Mouse (Mus musculus) CD4-positive, CD25-positive, alpha-beta regulatory T cell, adult 9 weeks (primary cell): ENCODE results near the gene Olfr520. TPM values are rescaled to one million over a fixed set of nuclear protein-coding genes. Genes with fewer than 3 reads are reported as not detected.

Experiments used
- polyA plus RNA-seq: library from polyadenylated mRNA; unstranded; fragments of 100-300 nt; shearing (Covaris generic); gene quantifications from one replicate; pipeline ENCODE4 v1.2.1, GENCODE M21; 2017

The Olfr520 gene
- not detected for polyA plus RNA-seq

GRCm38 (mm10) chr7:99729973-99730372, at the start of gene Olfr520:
TSS of gene Olfr520 (plus strand) at chr7:99730273.

GRCm38 (mm10) chr7:99711166-99711565, 18.9 kb upstream of the Olfr520 start, which contains the start of gene Slco2b1:
TSS of gene Slco2b1 (minus strand) at chr7:99711340.

GRCm38 (mm10) chr7:99763207-99763606, 33.1 kb downstream of the Olfr520 start, which contains the start of gene Olfr521:
TSS of gene Olfr521 (plus strand) at chr7:99763507.

Other genes with a start within 250 kb of the Olfr520 start
- 1,881 TPM for gene Rps3, start 246.5 kb upstream of the Olfr520 start, polyA plus RNA-seq
- gene Arrb1, start 194.8 kb upstream of the Olfr520 start, polyA plus RNA-seq, result 18.9 TPM
- gene Tpbgl, start 103.2 kb upstream of the Olfr520 start, polyA plus RNA-seq, result not detected
- gene Slco2b1, start 18.9 kb upstream of the Olfr520 start, polyA plus RNA-seq, result 0.38 TPM
- not detected for gene Olfr521, start 33.2 kb downstream of the Olfr520 start, polyA plus RNA-seq
- gene Neu3, start 98.1 kb downstream of the Olfr520 start, polyA plus RNA-seq, result 28.1 TPM
- gene Xrra1, start 128.8 kb downstream of the Olfr520 start, polyA plus RNA-seq, result not detected
- gene Spcs2, start 133.2 kb downstream of the Olfr520 start, polyA plus RNA-seq, result 495 TPM